Mouse (Mus musculus) ES-Bruce4 (cell line): Measurements from ENCODE around the gene Lrrc14b. TPM values are rescaled to one million over a fixed set of nuclear protein-coding genes. Genes with fewer than 3 reads are reported as not detected.
A peak's percentile ranks its signal among the peaks of the same experiment; 100 is the strongest.

Experiments used
- H3K27ac ChIP-seq: 2 replicates; pipeline ENCODE4 v1.5.1; 2012; ENCODE audit warnings: low read length, inconsistent platforms; ENCODE audit not compliant: insufficient read depth
- H3K27me3 ChIP-seq: 2 replicates; pipeline ENCODE4 v1.6.1; 2012; ENCODE audit warnings: mild to moderate bottlenecking, low read length, inconsistent platforms; ENCODE audit not compliant: control insufficient read depth, poor library complexity, insufficient read depth, severe bottlenecking
- H3K36me3 ChIP-seq: 2 replicates; pipeline ENCODE4 v1.6.1; 2012; ENCODE audit warnings: inconsistent platforms, mild to moderate bottlenecking, low read length, moderate library complexity; ENCODE audit not compliant: control insufficient read depth, poor library complexity, insufficient read depth, severe bottlenecking
- H3K4me1 ChIP-seq: one replicate; pipeline ENCODE4 v1.8.1; 2011; ENCODE audit warnings: low read length; ENCODE audit not compliant: control insufficient read depth, insufficient read depth
- H3K4me3 ChIP-seq: 2 replicates; pipeline ENCODE4 v1.5.1; 2011; ENCODE audit warnings: low read depth, mild to moderate bottlenecking, low read length
- H3K9ac ChIP-seq: 2 replicates; pipeline ENCODE4 v1.6.1; 2012; ENCODE audit warnings: low read depth, mild to moderate bottlenecking, inconsistent platforms; ENCODE audit not compliant: poor library complexity, severe bottlenecking
- H3K9me3 ChIP-seq: replicated peaks from 2 replicates; pipeline ENCODE4 v1.6.1; 2012; ENCODE audit warnings: mild to moderate bottlenecking, low read length, inconsistent platforms; ENCODE audit not compliant: control insufficient read depth, poor library complexity, insufficient read depth, severe bottlenecking
- CTCF ChIP-seq: IDR thresholded peaks from one replicate; pipeline ENCODE4 v1.8.1; 2011; ENCODE audit warnings: low read depth, low read length
- EP300 ChIP-seq: IDR thresholded peaks from 2 replicates; pipeline ENCODE4 v1.6.1; 2011; ENCODE audit warnings: low read depth, low read length; ENCODE audit not compliant: insufficient read depth
- POLR2A ChIP-seq: IDR thresholded peaks from one replicate; pipeline ENCODE4 v1.8.1; 2011; ENCODE audit warnings: low read length; ENCODE audit not compliant: insufficient read depth
- polyA plus RNA-seq: library from polyadenylated mRNA; stranded (reverse); fragments of >200 nt; gene quantifications from 2 replicates; pipeline ENCODE4 v1.2.4, GENCODE M21; 2011; ENCODE audit warnings: low read depth; ENCODE audit not compliant: missing spikeins, insufficient read depth, insufficient read length

The Lrrc14b gene
- polyA plus RNA-seq, 1 experiment: not detected

DNA sequence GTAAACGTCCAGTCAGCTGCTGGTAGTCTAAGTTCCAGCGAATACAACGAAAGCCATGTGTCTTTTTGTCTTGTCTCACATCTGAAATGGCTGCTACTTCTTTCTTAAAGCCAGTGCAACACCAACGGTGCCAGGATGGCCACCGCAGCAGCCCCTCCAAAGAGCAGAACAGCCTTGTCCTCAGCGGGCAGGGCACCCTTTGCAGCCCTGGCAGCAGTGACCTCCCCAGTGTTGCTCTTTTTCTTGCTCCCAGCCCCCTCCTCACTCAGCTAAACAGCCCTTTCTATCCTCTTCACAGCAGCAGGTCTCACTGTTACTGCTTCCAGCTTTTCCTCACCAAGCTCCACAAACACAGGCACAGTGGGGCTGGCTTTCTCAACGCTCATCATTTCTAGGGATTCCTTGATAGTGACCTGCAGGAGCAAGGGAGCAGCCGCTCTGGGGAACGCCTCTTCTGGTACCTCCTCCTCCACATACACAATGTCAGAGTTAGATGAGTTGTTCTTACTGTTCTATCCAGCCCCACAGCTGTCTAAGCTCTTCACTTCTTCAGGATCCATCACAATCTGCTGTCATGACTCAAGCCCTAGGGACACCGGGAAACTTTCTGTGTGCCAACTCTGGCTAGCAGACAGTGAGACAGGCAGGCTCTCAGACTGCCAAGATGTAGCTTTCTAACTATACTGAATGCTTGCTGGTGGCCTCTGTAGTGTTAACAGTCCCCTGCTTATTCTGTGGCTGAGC, 17.9 kb upstream of the Lrrc14b start:
- no peak overlapping the region for H3K4me3 ChIP-seq
- no peaks in the 10 kb centered on the region for H3K4me1 ChIP-seq
- no peak overlapping the region for H3K9ac ChIP-seq
- H3K27me3 ChIP-seq: no peaks in the 10 kb centered on the region
- H3K36me3 ChIP-seq: no peaks in the 10 kb centered on the region
- H3K27ac ChIP-seq: no peak overlapping the region
- TF ChIP-seq POLR2A (no peak), EP300 (no peak), CTCF (no peak)
- H3K9me3 ChIP-seq: no peaks in the 10 kb centered on the region

DNA sequence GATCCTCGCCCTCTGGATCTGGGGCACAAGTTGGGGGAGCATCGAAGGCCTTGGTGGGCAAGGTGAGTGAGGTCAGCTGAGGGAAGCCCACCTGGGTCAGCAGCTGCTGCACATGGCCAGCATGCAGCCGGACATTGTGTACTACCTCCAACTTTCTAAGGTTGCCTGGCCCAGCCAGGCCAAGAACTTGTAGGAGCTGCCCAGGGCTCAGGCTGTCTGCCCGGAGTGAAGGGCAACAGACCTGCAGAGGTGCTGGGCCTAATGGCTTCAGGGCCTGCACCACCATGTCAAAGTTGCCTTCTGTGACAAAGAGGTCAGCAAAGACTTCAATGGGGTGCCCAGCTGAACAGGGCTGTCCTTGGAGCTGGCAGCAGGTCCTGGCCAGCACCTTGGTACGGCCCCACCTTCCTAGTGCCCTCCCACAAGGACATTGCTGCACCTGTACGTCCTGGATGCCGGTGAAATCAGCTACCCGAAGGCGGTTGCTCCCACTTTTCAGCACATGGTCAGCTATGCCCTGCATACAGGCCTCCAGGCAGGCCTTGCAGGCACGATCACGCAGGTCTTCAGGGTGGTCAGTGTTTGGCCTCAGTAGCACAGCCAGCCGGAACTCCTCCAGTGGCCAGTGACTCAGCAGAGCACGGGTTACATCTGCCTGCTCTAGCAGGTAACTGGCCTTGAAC, 488 bp downstream of the Lrrc14b start:
- no peak for TF ChIP-seq POLR2A
- TF ChIP-seq CTCF: no peak
- no peak for TF ChIP-seq EP300
- no peaks in the 10 kb centered on the region for H3K4me1 ChIP-seq
- no peaks in the 10 kb centered on the region for H3K9me3 ChIP-seq
- no peaks in the 10 kb centered on the region for H3K27me3 ChIP-seq
- no peak overlapping the region for H3K9ac ChIP-seq
- no peak overlapping the region for H3K27ac ChIP-seq
- peaks cover 7% of the 10 kb centered on the region for H3K36me3 ChIP-seq
- H3K4me3 ChIP-seq: no peak overlapping the region

DNA sequence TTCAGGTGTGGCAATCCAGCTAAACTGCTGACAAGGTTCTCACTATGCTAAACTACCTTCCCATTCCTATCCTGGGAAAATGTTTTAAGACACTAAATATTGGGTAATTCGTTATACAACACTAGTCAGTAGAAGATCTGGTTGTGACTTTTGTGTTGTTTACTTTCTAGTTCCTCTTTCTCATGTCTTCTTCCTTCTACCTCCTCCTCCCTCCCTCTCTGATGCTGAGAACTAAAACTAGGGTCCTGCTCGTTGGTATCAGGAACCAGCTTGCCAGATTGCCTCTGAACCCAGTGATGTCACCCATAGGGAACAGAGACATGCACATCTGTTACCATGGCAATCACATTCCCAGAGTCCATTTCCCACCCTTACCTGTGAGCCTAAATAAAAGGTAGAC, 1.6 kb downstream of the Lrrc14b start:
- no peaks in the 10 kb centered on the region for H3K9me3 ChIP-seq
- TF ChIP-seq EP300 (no peak), CTCF (no peak), POLR2A (no peak)
- no peak overlapping the region for H3K9ac ChIP-seq
- no peaks in the 10 kb centered on the region for H3K4me1 ChIP-seq
- H3K36me3 ChIP-seq: peaks cover 13% of the 10 kb centered on the region
- H3K27me3 ChIP-seq: no peaks in the 10 kb centered on the region
- no peak overlapping the region for H3K4me3 ChIP-seq
- no peak overlapping the region for H3K27ac ChIP-seq

DNA sequence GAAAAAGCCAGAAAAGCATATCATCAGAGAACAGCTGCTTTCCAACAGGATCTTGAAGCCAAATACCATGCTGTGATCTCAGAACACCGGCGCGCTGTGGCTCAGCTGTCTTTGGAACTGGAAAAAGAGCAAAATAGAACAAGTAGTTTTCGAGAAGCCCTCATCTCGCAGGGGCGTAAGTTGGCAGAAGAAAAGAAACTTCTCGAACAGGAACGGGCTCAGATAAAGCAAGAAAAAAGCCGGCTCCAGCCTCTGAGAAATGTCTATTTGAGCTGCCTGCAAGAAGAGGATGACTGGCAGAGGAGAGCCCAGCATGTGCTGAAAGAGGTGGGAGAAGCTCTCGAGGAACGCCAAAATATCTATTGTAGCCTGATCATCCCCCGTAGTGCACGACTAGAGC, 7.3 kb downstream of the Lrrc14b start:
- TF ChIP-seq EP300 (no peak), CTCF (no peak)
- Histone ChIP-seq H3K4me1 (no peaks in the 10 kb centered on the region), H3K9ac (no peak overlapping the region), H3K4me3 (no peak overlapping the region), H3K36me3 (peaks cover 35% of the 10 kb centered on the region), H3K27ac (no peak overlapping the region), H3K9me3 (no peaks in the 10 kb centered on the region), H3K27me3 (no peaks in the 10 kb centered on the region)

DNA sequence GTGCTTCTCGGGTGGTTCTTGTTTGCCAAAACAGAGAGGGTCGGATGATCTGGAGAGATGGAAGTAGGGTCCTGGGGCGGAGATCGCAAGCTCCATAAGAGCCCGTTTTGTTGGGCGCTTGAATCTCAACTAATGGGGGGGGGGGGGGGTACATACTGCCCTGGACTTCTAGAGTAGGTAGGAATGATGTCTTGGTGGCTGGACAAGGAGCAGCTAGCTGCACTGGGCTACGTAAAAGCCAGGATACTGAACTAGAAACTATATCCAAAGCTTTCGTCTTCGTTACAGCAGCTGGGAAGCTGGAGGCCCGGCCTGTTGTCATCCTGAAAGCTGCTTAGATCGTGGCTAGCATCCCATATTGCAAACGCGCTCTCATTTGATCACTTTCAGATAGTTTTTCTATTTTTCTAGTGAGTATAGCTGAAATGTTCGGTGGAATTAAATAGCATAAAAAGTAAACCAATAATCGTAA, 13.3 kb downstream of the Lrrc14b start:
- Histone ChIP-seq H3K36me3 (peaks cover 13% of the 10 kb centered on the region), H3K4me3 (peak overlapping the region; percentile 87), H3K27me3 (no peaks in the 10 kb centered on the region), H3K9me3 (no peaks in the 10 kb centered on the region), H3K9ac (peak overlapping the region; percentile 61), H3K4me1 (no peaks in the 10 kb centered on the region), H3K27ac (no peak overlapping the region)
- TF ChIP-seq POLR2A: no peak

DNA sequence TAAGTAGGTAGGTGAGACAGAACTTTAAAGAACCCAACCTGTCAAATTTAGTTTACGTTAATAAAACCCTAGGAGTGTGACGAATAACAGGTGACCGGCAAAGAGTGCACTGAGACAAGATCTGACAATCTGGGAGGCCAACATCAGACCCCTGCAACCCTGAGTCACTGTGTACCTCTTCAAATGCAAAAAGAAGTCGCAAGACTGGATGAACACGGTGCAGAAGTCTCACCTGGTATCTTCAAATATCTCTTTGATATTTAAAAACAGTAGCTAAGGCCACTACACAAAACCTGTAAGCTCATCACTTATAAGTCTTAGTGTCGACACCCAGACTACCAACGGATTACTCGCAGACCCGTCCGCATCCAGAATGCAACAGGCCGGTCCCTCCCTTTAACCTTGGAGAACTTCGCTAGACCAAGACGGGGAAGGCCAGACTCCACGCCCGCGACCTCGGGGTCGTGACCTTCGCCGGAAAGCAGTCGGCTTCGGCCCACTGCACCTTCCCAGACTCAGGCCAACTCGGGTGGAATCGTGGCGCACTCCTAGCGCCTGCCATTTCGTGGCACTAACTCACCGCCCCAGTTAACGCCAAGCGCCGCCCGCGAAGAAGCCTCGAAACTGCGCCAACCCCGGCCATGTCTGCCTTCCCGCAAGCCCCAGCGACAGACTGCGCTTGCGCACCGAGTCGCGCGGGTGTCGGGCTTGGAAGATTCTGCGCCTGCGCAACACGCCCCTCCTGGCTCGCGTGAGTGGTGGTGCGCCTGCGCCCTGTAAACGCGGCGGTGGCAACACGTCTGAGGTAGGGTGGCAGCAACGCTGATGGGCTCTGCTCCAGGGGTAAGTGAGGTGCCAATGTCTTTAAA, 14.0 kb downstream of the Lrrc14b start, which contains the start of the genes Sdha and Ccdc127:
Sdha (minus strand) TSS at position 715 of the 869 bp plus-strand sequence.
Ccdc127 (plus strand) TSS at position 744 of the 869 bp plus-strand sequence.
- Histone ChIP-seq H3K4me3 (peak within 1 kb of the TSS; percentile 87), H3K36me3 (peaks cover 13% of the 10 kb centered on the region), H3K27me3 (no peaks in the 10 kb centered on the region), H3K9me3 (no peaks in the 10 kb centered on the region), H3K4me1 (no peaks in the 10 kb centered on the region), H3K27ac (peak within 1 kb of the TSS; percentile 42; the same call in 1 of the 2 replicates), H3K9ac (peak within 1 kb of the TSS; percentile 61)
- TF ChIP-seq EP300 (no peak), CTCF (no peak), POLR2A (peak; percentile 96)
